Mouse (Mus musculus) kidney, postnatal 0 days (tissue): ENCODE results near the gene Ccdc189. TPM values are rescaled to one million over a fixed set of nuclear protein-coding genes. Genes with fewer than 3 reads are reported as not detected.

Experiments
- ATAC-seq: fragments of 200-750 bp; cut with Nextera tagmentation; replicated peaks from 2 replicates; pipeline ENCODE4 v1.8.0; 2017; ENCODE audit warnings: low read depth, moderate number of reproducible peaks, moderate TSS enrichment, moderate library complexity; ENCODE audit not compliant: low FRiP score
- DNase-seq: peaks from one replicate; pipeline ENCODE4 v3.0.0-alpha.2; 2016; ENCODE audit warnings: low spot score
- H3K27ac ChIP-seq: fragments of 300-500 bp; sonication (generic); 2 replicates; pipeline ENCODE4 v1.5.1; 2014; ENCODE audit warnings: mild to moderate bottlenecking
- H3K27me3 ChIP-seq: fragments of 300-500 bp; sonication (generic); 2 replicates; pipeline ENCODE4 v1.6.1; 2014; ENCODE audit warnings: low read length, mixed read lengths; ENCODE audit not compliant: insufficient read depth
- H3K36me3 ChIP-seq: fragments of 300-500 bp; sonication (generic); 2 replicates; pipeline ENCODE4 v1.6.1; 2014; ENCODE audit warnings: low read length, mixed read lengths; ENCODE audit not compliant: insufficient read depth
- H3K4me1 ChIP-seq: fragments of 300-500 bp; sonication (generic); replicated peaks from 2 replicates; pipeline ENCODE4 v1.6.1; 2014; ENCODE audit warnings: antibody characterized with exemption, low read length, mixed read lengths; ENCODE audit not compliant: insufficient read depth
- H3K4me2 ChIP-seq: fragments of 300-500 bp; sonication (generic); 2 replicates; pipeline ENCODE4 v1.6.1; 2014; ENCODE audit warnings: mild to moderate bottlenecking, low read length, moderate library complexity, mixed read lengths
- H3K4me3 ChIP-seq: fragments of 300-500 bp; sonication (generic); replicated peaks from 2 replicates; pipeline ENCODE4 v1.5.1; 2014; ENCODE audit warnings: low read depth, low read length
- H3K9ac ChIP-seq: fragments of 300-500 bp; sonication (generic); 2 replicates; pipeline ENCODE4 v1.6.1; 2014; ENCODE audit warnings: low read depth, low read length
- H3K9me3 ChIP-seq: fragments of 300-500 bp; sonication (generic); replicated peaks from 2 replicates; pipeline ENCODE4 v1.6.1; 2016; ENCODE audit warnings: low read length, inconsistent platforms, mixed read lengths
- CTCF ChIP-seq: IDR thresholded peaks from 2 replicates; pipeline ENCODE4 v1.5.1; 2016; ENCODE audit warnings: antibody characterized with exemption, low read depth, mild to moderate bottlenecking, moderate library complexity
- WGBS: fragments of 180-500 bp; shearing (Covaris S2); extraction: QIAGEN DNeasy Blood & Tissue Kit; methylation state at CpG from one replicate; pipeline ENCODE4 v1.1.7; 2014; 5-methylcytosine and 5-hydroxymethylcytosine counted together
- polyA plus RNA-seq: library from polyadenylated mRNA; unstranded; fragments of >200 nt; fragmentation: Nextera tagmentation; extraction: Ambion mirVana; gene quantifications from 2 replicates; pipeline ENCODE4 v1.2.1, GENCODE M21; 2015

Gene Ccdc189
- polyA plus RNA-seq, 1 experiment from 2014 or later: 17.1 TPM

- Histone ChIP-seq H3K9ac (no peak overlapping the region), H3K27ac (peak overlapping the region; percentile 36; the same call in 1 of the 2 replicates), H3K4me1 (no peaks in the 10 kb centered on the region), H3K4me3 (no peak overlapping the region), H3K4me2 (no peak overlapping the region), H3K27me3 (no peaks in the 10 kb centered on the region), H3K36me3 (peaks cover 35% of the 10 kb centered on the region), H3K9me3 (no peaks in the 10 kb centered on the region)
- TF ChIP-seq CTCF: 0 out of 2 replicates have a peak, but pooled peaks have one; percentile 10
- 60% methylated on average over 6 of the region's 6 CpGs for WGBS
- DNase-seq: peak; percentile 50
- no peak for ATAC-seq
These were observed 23.8 kb downstream of the Ccdc189 start for GRCm38 (mm10) chr7:127564381-127565150.

DNA sequence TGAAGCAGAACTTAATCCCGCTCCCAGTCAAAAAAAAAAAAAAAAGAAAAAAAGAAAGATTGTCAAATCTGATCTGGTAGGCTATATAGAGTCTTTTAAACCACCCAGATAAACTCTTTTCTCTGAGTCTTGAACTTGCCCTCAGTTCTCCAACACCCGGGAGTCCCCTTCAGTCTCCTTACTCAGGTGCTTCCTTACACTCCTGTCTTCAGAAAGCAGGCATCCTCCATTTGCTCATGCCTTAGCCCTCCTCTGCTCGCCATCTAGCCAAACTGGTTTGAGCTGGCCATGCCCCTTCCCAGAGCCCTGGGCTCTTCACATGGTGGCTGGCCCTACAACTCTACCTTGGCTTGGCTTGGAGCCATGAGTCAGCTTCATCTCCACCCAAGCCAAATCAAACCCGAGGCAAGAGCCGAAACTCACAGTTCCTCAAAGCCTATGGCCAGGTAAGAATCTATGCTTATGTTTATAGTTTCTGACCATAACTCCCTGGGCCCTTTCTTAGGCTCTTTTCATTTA is 27.0 kb downstream of the Ccdc189 start, which contains the start of gene Tmem265:
TSS of gene Tmem265 (plus strand) at position 51 of the 519 bp plus-strand sequence.
- TF ChIP-seq CTCF: no peak
- Histone ChIP-seq H3K9ac (no peak within 1 kb of the TSS), H3K4me3 (no peak within 1 kb of the TSS), H3K27ac (no peak within 1 kb of the TSS), H3K4me1 (no peaks in the 10 kb centered on the region), H3K9me3 (no peaks in the 10 kb centered on the region), H3K36me3 (peaks cover 54% of the 10 kb centered on the region), H3K4me2 (no peak within 1 kb of the TSS), H3K27me3 (no peaks in the 10 kb centered on the region)
- 83% methylated on average over 5 of the region's 5 CpGs for WGBS
- ATAC-seq (no peak), DNase-seq (no peak)

GRCm38 (mm10) chr7:127560580-127560979 is 27.8 kb downstream of the Ccdc189 start:
- H3K27me3 ChIP-seq: no peaks in the 10 kb centered on the region
- TF ChIP-seq CTCF: no peak
- H3K9me3 ChIP-seq: no peaks in the 10 kb centered on the region
- ATAC-seq (no peak), DNase-seq (no peak)
- peaks cover 54% of the 10 kb centered on the region for H3K36me3 ChIP-seq
- no peak overlapping the region for H3K4me2 ChIP-seq
- 93% methylated on average over 11 of the region's 11 CpGs for WGBS
- no peaks in the 10 kb centered on the region for H3K4me1 ChIP-seq
- no peak overlapping the region for H3K4me3 ChIP-seq
- H3K27ac ChIP-seq: no peak overlapping the region
- no peak overlapping the region for H3K9ac ChIP-seq

GRCm38 (mm10) chr7:127551558-127551957 is 36.8 kb downstream of the Ccdc189 start:
- no peaks in the 10 kb centered on the region for H3K9me3 ChIP-seq
- H3K4me2 ChIP-seq: no peak overlapping the region
- no peak overlapping the region for H3K9ac ChIP-seq
- peaks cover 63% of the 10 kb centered on the region for H3K36me3 ChIP-seq
- TF ChIP-seq CTCF: no peak
- no peak overlapping the region for H3K27ac ChIP-seq
- DNase-seq (no peak), ATAC-seq (no peak)
- WGBS: 95% methylated on average over 8 of the region's 8 CpGs
- H3K27me3 ChIP-seq: no peaks in the 10 kb centered on the region
- no peaks in the 10 kb centered on the region for H3K4me1 ChIP-seq
- H3K4me3 ChIP-seq: no peak overlapping the region

DNA sequence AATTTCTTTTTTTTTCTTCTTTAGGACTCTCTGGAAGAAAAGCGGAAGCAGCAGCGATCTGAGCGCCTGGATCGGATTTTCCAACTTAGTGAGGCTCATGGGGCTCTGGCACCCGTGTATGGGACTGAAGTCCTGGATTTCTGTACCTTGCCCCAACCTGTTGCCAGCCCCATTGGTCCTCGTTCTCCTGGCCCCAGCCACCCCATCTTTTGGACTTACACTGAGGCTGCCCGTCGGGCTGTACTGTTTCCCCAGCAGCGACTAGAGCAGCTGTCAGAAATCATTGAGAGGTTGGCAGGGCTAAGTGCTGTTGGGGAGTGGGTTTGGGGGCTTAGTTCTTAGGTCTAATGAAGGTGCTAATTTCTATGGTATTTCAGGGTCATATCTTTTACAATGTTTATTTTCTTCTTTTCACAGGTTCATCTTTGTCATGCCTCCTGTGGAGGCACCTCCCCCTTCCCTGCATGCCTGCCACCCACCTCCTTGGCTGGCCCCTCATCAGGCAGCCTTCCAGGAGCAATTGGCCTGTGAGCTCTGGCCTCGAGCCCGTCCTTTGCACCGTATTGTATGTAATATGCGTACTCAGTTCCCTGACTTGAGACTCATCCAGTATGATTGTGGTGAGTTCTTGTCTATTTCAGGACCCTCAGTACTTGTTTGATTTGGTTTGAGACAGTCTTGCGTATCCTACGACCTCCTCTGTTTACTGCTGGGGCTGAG is 39.1 kb downstream of the Ccdc189 start:
- no peaks in the 10 kb centered on the region for H3K27me3 ChIP-seq
- H3K27ac ChIP-seq: no peak overlapping the region
- H3K9me3 ChIP-seq: no peaks in the 10 kb centered on the region
- H3K4me2 ChIP-seq: no peak overlapping the region
- DNase-seq (no peak), ATAC-seq (no peak)
- TF ChIP-seq CTCF: no peak
- peaks cover 48% of the 10 kb centered on the region for H3K36me3 ChIP-seq
- H3K4me3 ChIP-seq: no peak overlapping the region
- H3K9ac ChIP-seq: no peak overlapping the region
- WGBS: 90% methylated on average over 15 of the region's 15 CpGs
- H3K4me1 ChIP-seq: no peaks in the 10 kb centered on the region

GRCm38 (mm10) chr7:127541671-127542070 is 46.7 kb downstream of the Ccdc189 start:
- no peaks in the 10 kb centered on the region for H3K27me3 ChIP-seq
- ATAC-seq: no peak
- no peak overlapping the region for H3K4me2 ChIP-seq
- no peak overlapping the region for H3K27ac ChIP-seq
- DNase-seq: no peak
- no peaks in the 10 kb centered on the region for H3K9me3 ChIP-seq
- no peaks in the 10 kb centered on the region for H3K4me1 ChIP-seq
- no peak overlapping the region for H3K9ac ChIP-seq
- 90% methylated on average over 3 of the region's 3 CpGs for WGBS
- H3K4me3 ChIP-seq: no peak overlapping the region
- no peak for TF ChIP-seq CTCF
- H3K36me3 ChIP-seq: peaks cover 68% of the 10 kb centered on the region

Other genes starting within 250 kb of the Ccdc189 start
- 21.2 and 22.2 TPM in 2 replicates for gene Zfp768, start 243.0 kb downstream of the Ccdc189 start, polyA plus RNA-seq
- 5.5 and 6.8 TPM in 2 replicates for gene Zfp747, start 212.5 kb downstream of the Ccdc189 start, polyA plus RNA-seq
- 4.8 and 5.6 TPM in 2 replicates for gene 9130019O22Rik, start 201.4 kb downstream of the Ccdc189 start, polyA plus RNA-seq
- gene E430018J23Rik, start 195.0 kb downstream of the Ccdc189 start, polyA plus RNA-seq: 6.5 and 7.4 TPM in 2 replicates
- gene Zfp764, start 181.8 kb downstream of the Ccdc189 start, polyA plus RNA-seq: 5.6 and 6.7 TPM in 2 replicates
- 29.7 and 31.9 TPM in 2 replicates for gene Zfp688, start 166.5 kb downstream of the Ccdc189 start, polyA plus RNA-seq
- gene Zfp689, start 139.4 kb downstream of the Ccdc189 start, polyA plus RNA-seq: 4.8 and 5.0 TPM in 2 replicates
- gene Prr14, start 129.0 kb downstream of the Ccdc189 start, polyA plus RNA-seq: 37.1 and 37.5 TPM in 2 replicates
- gene Fbrs, start 109.4 kb downstream of the Ccdc189 start, polyA plus RNA-seq: 8.7 and 8.8 TPM in 2 replicates
- gene Srcap, start 76.6 kb downstream of the Ccdc189 start, polyA plus RNA-seq: 19.2 and 24.1 TPM in 2 replicates
- gene Gm42715, start 69.0 kb downstream of the Ccdc189 start, polyA plus RNA-seq: 10.9 and 11.4 TPM in 2 replicates
- 4.9 and 6.8 TPM in 2 replicates for gene Tmem265, start 27.2 kb downstream of the Ccdc189 start, polyA plus RNA-seq
- 28.8 and 32.2 TPM in 2 replicates for gene Phkg2, start 15.3 kb downstream of the Ccdc189 start, polyA plus RNA-seq
- 32.4 and 35.3 TPM in 2 replicates for gene Rnf40, start 172 bp upstream of the Ccdc189 start, polyA plus RNA-seq
- 12.5 and 12.9 TPM in 2 replicates for gene Zfp629, start 27.2 kb upstream of the Ccdc189 start, polyA plus RNA-seq
- 56.1 and 70.9 TPM in 2 replicates for gene Bcl7c, start 120.3 kb upstream of the Ccdc189 start, polyA plus RNA-seq
- gene Ctf1, start 124.1 kb upstream of the Ccdc189 start, polyA plus RNA-seq: 14.5 and 15.9 TPM in 2 replicates
- 0.08 TPM in 1 of 2 replicates, not detected in the other for gene Ctf2, start 143.6 kb upstream of the Ccdc189 start, polyA plus RNA-seq
- 2.8 and 3.5 TPM in 2 replicates for gene Fbxl19, start 155.9 kb upstream of the Ccdc189 start, polyA plus RNA-seq
- 27.2 and 30.1 TPM in 2 replicates for gene Orai3, start 181.2 kb upstream of the Ccdc189 start, polyA plus RNA-seq
- 15.6 and 17.9 TPM in 2 replicates for gene Setd1a, start 188.1 kb upstream of the Ccdc189 start, polyA plus RNA-seq
- not detected in 2 replicates for gene Gm49388, start 197.0 kb upstream of the Ccdc189 start, polyA plus RNA-seq
- 28.3 and 28.8 TPM in 2 replicates for gene Hsd3b7, start 212.0 kb upstream of the Ccdc189 start, polyA plus RNA-seq
- gene Stx4a, start 235.7 kb upstream of the Ccdc189 start, polyA plus RNA-seq: 39.1 and 42.6 TPM in 2 replicates
- gene Stx1b, start 236.0 kb upstream of the Ccdc189 start, polyA plus RNA-seq: 1.1 and 1.6 TPM in 2 replicates